Mouse (Mus musculus) midbrain, embryonic 11.5 days (tissue): ENCODE measurements around the gene Il7r. TPM values are rescaled to one million over a fixed set of nuclear protein-coding genes. Genes with fewer than 3 reads are reported as not detected.

Experiments used
- ATAC-seq: fragments of 200-750 bp; cut with Nextera tagmentation; 2 replicates; pipeline ENCODE4 v1.8.0; 2017; ENCODE audit warnings: moderate TSS enrichment, moderate library complexity; ENCODE audit not compliant: low FRiP score
- DNase-seq: peaks from one replicate; pipeline ENCODE4 v3.0.0; 2015; ENCODE audit warnings: low spot score; ENCODE audit errors: missing footprints
- H3K27ac ChIP-seq: fragments of 300-500 bp; sonication (generic); 2 replicates; pipeline ENCODE4 v1.5.1; 2014; ENCODE audit warnings: low read depth, low read length
- H3K27me3 ChIP-seq: fragments of 300-500 bp; sonication (generic); 2 replicates; pipeline ENCODE4 v1.6.1; 2014; ENCODE audit warnings: mild to moderate bottlenecking, low read length, moderate library complexity, mixed read lengths; ENCODE audit not compliant: control insufficient read depth, insufficient read depth
- H3K36me3 ChIP-seq: fragments of 300-500 bp; sonication (generic); 2 replicates; pipeline ENCODE4 v1.6.1; 2014; ENCODE audit warnings: mild to moderate bottlenecking, low read length, moderate library complexity, mixed read lengths; ENCODE audit not compliant: control insufficient read depth, insufficient read depth
- H3K4me1 ChIP-seq: fragments of 300-500 bp; sonication (generic); 2 replicates; pipeline ENCODE4 v1.6.1; 2014; ENCODE audit warnings: low read length; ENCODE audit not compliant: control insufficient read depth, insufficient read depth
- H3K4me2 ChIP-seq: fragments of 300-500 bp; sonication (generic); 2 replicates; pipeline ENCODE4 v1.6.1; 2014; ENCODE audit warnings: mild to moderate bottlenecking, moderate library complexity
- H3K4me3 ChIP-seq: fragments of 300-500 bp; sonication (generic); 2 replicates; pipeline ENCODE4 v1.5.1; 2014; ENCODE audit warnings: low read depth, low read length
- H3K9ac ChIP-seq: fragments of 300-500 bp; sonication (generic); 2 replicates; pipeline ENCODE4 v1.6.1; 2014; ENCODE audit warnings: low read length
- H3K9me3 ChIP-seq: fragments of 300-500 bp; sonication (generic); 2 replicates; pipeline ENCODE4 v1.6.1; 2016; ENCODE audit warnings: low read length; ENCODE audit not compliant: control insufficient read depth
- WGBS: fragments of 180-500 bp; shearing (Covaris S2); extraction: QIAGEN DNeasy Blood & Tissue Kit; methylation state at CpG from one replicate; pipeline ENCODE4 v1.1.7; 2014; 5-methylcytosine and 5-hydroxymethylcytosine counted together
- polyA plus RNA-seq: library from polyadenylated mRNA; unstranded; fragments of >200 nt; fragmentation: Nextera tagmentation; extraction: Ambion mirVana; gene quantifications from 2 replicates; pipeline ENCODE4 v1.2.1, GENCODE M21; 2014

The Il7r gene
- polyA plus RNA-seq, 1 experiment from 2014 or later, result 0.15 TPM

GRCm38 (mm10) chr15:9548951-9549350 lies 19.0 kb upstream of the Il7r start:
- DNase-seq (no peak), ATAC-seq (no peak)
- H3K4me2 ChIP-seq, result no peak overlapping the region
- H3K9me3 ChIP-seq, result no peaks in the 10 kb centered on the region
- no peak overlapping the region for H3K27ac ChIP-seq
- no peaks in the 10 kb centered on the region for H3K36me3 ChIP-seq
- no peaks in the 10 kb centered on the region for H3K4me1 ChIP-seq
- 92% methylated on average over 2 of the region's 2 CpGs for WGBS
- H3K27me3 ChIP-seq, result no peaks in the 10 kb centered on the region
- no peak overlapping the region for H3K4me3 ChIP-seq
- H3K9ac ChIP-seq, result no peak overlapping the region

DNA sequence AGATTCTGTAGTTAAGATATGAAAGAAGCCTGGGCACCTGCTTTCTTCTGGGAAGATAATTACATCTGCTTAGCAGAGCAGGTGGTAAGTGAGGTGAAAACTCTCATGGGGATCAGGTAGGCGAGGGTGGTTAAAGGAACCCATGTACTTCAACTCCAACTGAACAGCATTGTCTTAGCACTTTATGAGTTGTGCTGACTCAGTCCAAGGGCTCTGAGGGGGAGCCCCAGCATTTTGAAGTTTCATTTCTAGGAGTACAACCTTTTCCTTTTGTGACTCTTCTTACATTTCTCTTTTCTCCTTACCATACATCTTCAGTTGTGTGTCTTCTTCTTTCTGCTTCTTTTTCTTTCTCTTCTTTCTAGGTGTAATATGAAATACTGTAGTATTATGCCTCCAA lies 5.2 kb upstream of the Il7r start:
- no peaks in the 10 kb centered on the region for H3K9me3 ChIP-seq
- ATAC-seq (no peak), DNase-seq (no peak)
- no peak overlapping the region for H3K27ac ChIP-seq
- no peaks in the 10 kb centered on the region for H3K27me3 ChIP-seq
- H3K4me2 ChIP-seq, result no peak overlapping the region
- no peaks in the 10 kb centered on the region for H3K36me3 ChIP-seq
- H3K9ac ChIP-seq, result no peak overlapping the region
- 76% methylated on average over 1 of the region's 1 CpGs for WGBS
- no peaks in the 10 kb centered on the region for H3K4me1 ChIP-seq
- H3K4me3 ChIP-seq, result no peak overlapping the region

- H3K27me3 ChIP-seq, result no peaks in the 10 kb centered on the region
- no peak overlapping the region for H3K4me3 ChIP-seq
- ATAC-seq, result no peak
- no peaks in the 10 kb centered on the region for H3K4me1 ChIP-seq
- no peak overlapping the region for H3K27ac ChIP-seq
- H3K4me2 ChIP-seq, result no peak overlapping the region
- H3K9me3 ChIP-seq, result no peaks in the 10 kb centered on the region
- H3K9ac ChIP-seq, result no peak overlapping the region
- WGBS, result 80% methylated on average over 3 of the region's 3 CpGs
- no peaks in the 10 kb centered on the region for H3K36me3 ChIP-seq
- DNase-seq, result no peak
These were observed 3.5 kb upstream of the Il7r start for GRCm38 (mm10) chr15:9533356-9533902.

- Histone ChIP-seq H3K27me3 (no peaks in the 10 kb centered on the region), H3K9me3 (no peaks in the 10 kb centered on the region), H3K36me3 (no peaks in the 10 kb centered on the region), H3K4me1 (no peaks in the 10 kb centered on the region), H3K9ac (no peak overlapping the region), H3K27ac (no peak overlapping the region), H3K4me2 (no peak overlapping the region), H3K4me3 (no peak overlapping the region)
- no peak for DNase-seq
- WGBS, result 77% methylated on average over 3 of the region's 3 CpGs
- no peak for ATAC-seq
These were observed 330 bp downstream of the Il7r start for GRCm38 (mm10) chr15:9529646-9530045.

- no peak overlapping the region for H3K4me3 ChIP-seq
- ATAC-seq (no peak), DNase-seq (no peak)
- H3K36me3 ChIP-seq, result no peaks in the 10 kb centered on the region
- no peaks in the 10 kb centered on the region for H3K4me1 ChIP-seq
- WGBS, result 80% methylated on average over 3 of the region's 3 CpGs
- no peak overlapping the region for H3K9ac ChIP-seq
- H3K4me2 ChIP-seq, result no peak overlapping the region
- H3K27ac ChIP-seq, result no peak overlapping the region
- no peaks in the 10 kb centered on the region for H3K9me3 ChIP-seq
- no peaks in the 10 kb centered on the region for H3K27me3 ChIP-seq
These were observed 1.6 kb downstream of the Il7r start for GRCm38 (mm10) chr15:9528186-9528935.

GRCm38 (mm10) chr15:9526412-9526811 lies 3.6 kb downstream of the Il7r start:
- no peak for DNase-seq
- H3K36me3 ChIP-seq, result no peaks in the 10 kb centered on the region
- H3K27ac ChIP-seq, result no peak overlapping the region
- H3K4me2 ChIP-seq, result no peak overlapping the region
- H3K9me3 ChIP-seq, result no peaks in the 10 kb centered on the region
- no peaks in the 10 kb centered on the region for H3K4me1 ChIP-seq
- H3K4me3 ChIP-seq, result no peak overlapping the region
- no peak for ATAC-seq
- H3K27me3 ChIP-seq, result no peaks in the 10 kb centered on the region
- H3K9ac ChIP-seq, result no peak overlapping the region

- no peaks in the 10 kb centered on the region for H3K9me3 ChIP-seq
- no peak for ATAC-seq
These were observed 5.1 kb downstream of the Il7r start for GRCm38 (mm10) chr15:9524907-9525306.

DNA sequence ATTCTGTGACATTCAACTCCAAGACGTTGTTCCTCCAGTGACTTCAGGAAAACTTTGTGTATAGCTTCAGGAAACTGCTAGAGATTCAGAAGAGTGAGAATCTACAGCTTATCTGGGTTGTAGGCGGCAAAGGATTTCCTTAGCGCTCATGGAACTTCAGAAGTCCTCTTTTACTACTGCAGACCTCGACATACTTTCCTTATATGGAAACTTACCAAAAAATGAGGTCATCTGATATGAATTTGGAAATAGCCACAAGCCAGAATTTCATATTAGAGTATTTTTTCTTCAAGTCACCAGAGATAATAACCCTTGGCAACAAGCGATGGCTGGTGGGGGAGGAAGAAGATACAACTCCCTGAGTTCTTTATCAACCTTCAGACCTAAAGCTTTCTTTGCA lies 6.0 kb downstream of the Il7r start:
- Histone ChIP-seq H3K4me2 (no peak overlapping the region), H3K36me3 (no peaks in the 10 kb centered on the region), H3K4me3 (no peak overlapping the region), H3K9me3 (no peaks in the 10 kb centered on the region), H3K27ac (no peak overlapping the region), H3K4me1 (no peaks in the 10 kb centered on the region), H3K9ac (no peak overlapping the region), H3K27me3 (no peaks in the 10 kb centered on the region)
- DNase-seq (no peak), ATAC-seq (no peak)
- WGBS, result 82% methylated on average over 5 of the region's 5 CpGs

More at GRCm38 (mm10) chr15:9524907-9525306, 5.1 kb downstream of the Il7r start:
- H3K27me3 ChIP-seq, result no peaks in the 10 kb centered on the region
- no peaks in the 10 kb centered on the region for H3K36me3 ChIP-seq
- H3K27ac ChIP-seq, result no peak overlapping the region
- H3K4me2 ChIP-seq, result no peak overlapping the region
- no peak for DNase-seq
- H3K4me1 ChIP-seq, result no peaks in the 10 kb centered on the region
- WGBS, result 91% methylated on average over 5 of the region's 5 CpGs
- H3K9ac ChIP-seq, result no peak overlapping the region
- no peak overlapping the region for H3K4me3 ChIP-seq

GRCm38 (mm10) chr15:9523059-9523458 lies 6.9 kb downstream of the Il7r start:
- no peak overlapping the region for H3K4me3 ChIP-seq
- no peaks in the 10 kb centered on the region for H3K36me3 ChIP-seq
- H3K9ac ChIP-seq, result no peak overlapping the region
- no peak overlapping the region for H3K4me2 ChIP-seq
- ATAC-seq (no peak), DNase-seq (no peak)
- H3K27me3 ChIP-seq, result no peaks in the 10 kb centered on the region
- 91% methylated on average over 3 of the region's 3 CpGs for WGBS
- no peaks in the 10 kb centered on the region for H3K9me3 ChIP-seq
- H3K4me1 ChIP-seq, result no peaks in the 10 kb centered on the region
- no peak overlapping the region for H3K27ac ChIP-seq
